Mouse (Mus musculus): ENCODE measurements at regions not wholly inside any gene's neighbourhood (a gene's known extent, or its start where the extent isn't known, plus 50 kb on each side); places are given as distances from the start of the nearest gene placed in this dataset. TPM values are rescaled to one million over a fixed set of nuclear protein-coding genes. Genes with fewer than 3 reads are reported as not detected.

- peaks cover 4% of the 10 kb centered on the region; the same call in 1 of the 2 replicates for H3K4me1 ChIP-seq
- H3K9me3 ChIP-seq, result no peaks in the 10 kb centered on the region
- no peak for ATAC-seq (ENCODE audit: low FRiP score, low read depth)
- WGBS, result 92% methylated on average over 3 of the region's 3 CpGs
- no peak overlapping the region for H3K4me2 ChIP-seq (replicated peaks)
- no peak overlapping the region for H3K4me3 ChIP-seq
- H3K9ac ChIP-seq, result no peak overlapping the region
- H3K27ac ChIP-seq, result no peak overlapping the region
- H3K36me3 ChIP-seq, result no peaks in the 10 kb centered on the region
- H3K27me3 ChIP-seq, result no peaks in the 10 kb centered on the region
These were observed 57.4 kb upstream of the Dapk1 start for GRCm38 (mm10) chr13:60544363-60544762.

GRCm38 (mm10) chr13:60545999-60546733 is 55.6 kb upstream of the Dapk1 start:
- WGBS, result 64% methylated on average over 2 of the region's 2 CpGs
- H3K36me3 ChIP-seq, result no peaks in the 10 kb centered on the region

More at GRCm38 (mm10) chr13:60545999-60546733, 55.6 kb upstream of the Dapk1 start:
- Histone ChIP-seq H3K4me2 (replicated peaks) (no peak overlapping the region), H3K9ac (no peak overlapping the region), H3K4me3 (no peak overlapping the region), H3K27ac (no peak overlapping the region), H3K4me1 (peaks cover 4% of the 10 kb centered on the region; the same call in 1 of the 2 replicates), H3K9me3 (no peaks in the 10 kb centered on the region), H3K27me3 (0 out of 2 replicates have a peak, but pooled peaks cover 3% of the 10 kb centered on the region)
- ATAC-seq (ENCODE audit: low FRiP score, low read depth), result no peak

Small RNAs in the stretch of these regions (microRNA-seq; reads per million reads assigned to microRNA genes)
- gene Gm24999 (not detected), gene Gm25000 (not detected)

All from limb, embryonic 13.5 days (tissue).